Mouse (Mus musculus): Measurements from ENCODE around the gene Rarres2. TPM values are rescaled to one million over a fixed set of nuclear protein-coding genes. Genes with fewer than 3 reads are reported as not detected.

Gene Rarres2
- polyA plus RNA-seq, 1 experiment from 2014 or later: 2.5 TPM

DNA sequence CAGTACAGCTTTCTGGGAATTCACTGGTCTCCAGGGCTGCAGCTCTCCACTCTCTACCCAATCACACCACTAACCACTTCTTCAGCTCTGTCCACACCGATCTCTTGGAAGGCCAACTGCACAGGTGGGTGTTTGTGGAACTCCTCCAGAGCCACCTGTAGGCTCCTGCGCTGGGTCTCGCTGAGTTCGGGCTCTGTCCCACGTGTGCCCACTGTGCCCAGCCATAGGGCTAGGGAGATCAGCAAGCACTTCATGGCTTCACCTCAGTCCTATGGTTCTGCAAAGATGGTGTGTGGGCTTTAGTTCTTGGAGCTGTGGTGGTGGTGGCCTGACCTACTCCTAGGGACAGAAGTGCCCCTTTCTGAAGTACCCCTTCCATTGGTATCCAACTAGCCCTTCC lies 575 bp downstream of the Rarres2 start:
- ATAC-seq (ENCODE audit: low FRiP score): no peak

DNA sequence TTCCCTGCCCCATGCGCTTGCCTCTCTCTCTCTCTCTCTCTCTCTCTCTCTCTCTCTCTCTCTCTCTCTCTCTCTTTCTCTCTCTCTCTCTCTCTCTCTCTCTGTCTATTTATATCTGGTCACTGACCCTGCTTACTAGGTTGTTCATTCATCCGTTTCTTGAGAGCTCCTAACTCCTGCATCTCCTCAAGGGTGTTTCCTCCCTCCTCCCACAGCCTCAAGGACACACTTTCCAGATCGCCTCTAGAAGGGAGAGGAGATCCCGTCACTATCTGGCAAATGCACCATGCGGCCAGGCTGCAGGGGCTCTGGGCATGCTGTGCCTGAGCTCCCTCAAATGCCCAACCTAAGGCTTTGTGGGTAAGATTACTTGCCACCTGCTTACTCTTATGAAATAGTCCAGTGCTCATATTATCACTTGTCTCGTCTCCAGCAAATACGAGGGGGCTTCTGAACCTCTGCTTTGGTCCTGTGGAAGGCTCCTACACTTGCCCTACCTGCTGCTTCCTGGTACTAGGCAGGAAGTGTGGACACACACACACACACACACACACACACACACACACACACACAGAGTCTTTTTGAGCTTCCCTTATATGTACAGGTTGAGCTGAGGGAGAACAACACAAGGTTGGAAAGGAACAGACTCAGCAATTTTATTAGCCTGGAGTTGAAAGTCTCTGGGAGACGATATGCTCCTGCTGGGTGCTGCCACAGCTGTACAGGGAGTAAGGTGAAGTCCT lies 3.4 kb downstream of the Rarres2 start:
- Histone ChIP-seq H3K4me2 (replicated peaks; ENCODE audit: low read depth, low read length) (no peak overlapping the region), H3K4me1 (replicated peaks; ENCODE audit: control insufficient read depth, insufficient read depth, low read length) (no peaks in the 10 kb centered on the region), H3K36me3 (ENCODE audit: control insufficient read depth, insufficient read depth, low read length) (no peaks in the 10 kb centered on the region), H3K9me3 (ENCODE audit: control insufficient read depth, low read length) (no peaks in the 10 kb centered on the region), H3K27ac (ENCODE audit: low read depth, low read length) (no peak overlapping the region), H3K9ac (ENCODE audit: low read depth, low read length) (no peak overlapping the region), H3K4me3 (ENCODE audit: low read depth, low read length) (no peak overlapping the region), H3K27me3 (ENCODE audit: control insufficient read depth, insufficient read depth, low read length) (no peaks in the 10 kb centered on the region)
- DNase-seq (ENCODE audit: low spot score) (no peak), ATAC-seq (ENCODE audit: low FRiP score) (no peak)
- 87% methylated on average over 8 of the region's 8 CpGs for WGBS

More for the DNA sequence above, 575 bp downstream of the Rarres2 start:
- Histone ChIP-seq H3K4me1 (replicated peaks; ENCODE audit: control insufficient read depth, insufficient read depth, low read length) (no peaks in the 10 kb centered on the region), H3K4me2 (replicated peaks; ENCODE audit: low read depth, low read length) (no peak overlapping the region), H3K36me3 (ENCODE audit: control insufficient read depth, insufficient read depth, low read length) (no peaks in the 10 kb centered on the region), H3K9ac (ENCODE audit: low read depth, low read length) (no peak overlapping the region), H3K27ac (ENCODE audit: low read depth, low read length) (no peak overlapping the region), H3K27me3 (ENCODE audit: control insufficient read depth, insufficient read depth, low read length) (no peaks in the 10 kb centered on the region), H3K9me3 (ENCODE audit: control insufficient read depth, low read length) (no peaks in the 10 kb centered on the region), H3K4me3 (ENCODE audit: low read depth, low read length) (no peak overlapping the region)
- WGBS: 96% methylated on average over 5 of the region's 5 CpGs
- DNase-seq (ENCODE audit: low spot score): no peak

DNA sequence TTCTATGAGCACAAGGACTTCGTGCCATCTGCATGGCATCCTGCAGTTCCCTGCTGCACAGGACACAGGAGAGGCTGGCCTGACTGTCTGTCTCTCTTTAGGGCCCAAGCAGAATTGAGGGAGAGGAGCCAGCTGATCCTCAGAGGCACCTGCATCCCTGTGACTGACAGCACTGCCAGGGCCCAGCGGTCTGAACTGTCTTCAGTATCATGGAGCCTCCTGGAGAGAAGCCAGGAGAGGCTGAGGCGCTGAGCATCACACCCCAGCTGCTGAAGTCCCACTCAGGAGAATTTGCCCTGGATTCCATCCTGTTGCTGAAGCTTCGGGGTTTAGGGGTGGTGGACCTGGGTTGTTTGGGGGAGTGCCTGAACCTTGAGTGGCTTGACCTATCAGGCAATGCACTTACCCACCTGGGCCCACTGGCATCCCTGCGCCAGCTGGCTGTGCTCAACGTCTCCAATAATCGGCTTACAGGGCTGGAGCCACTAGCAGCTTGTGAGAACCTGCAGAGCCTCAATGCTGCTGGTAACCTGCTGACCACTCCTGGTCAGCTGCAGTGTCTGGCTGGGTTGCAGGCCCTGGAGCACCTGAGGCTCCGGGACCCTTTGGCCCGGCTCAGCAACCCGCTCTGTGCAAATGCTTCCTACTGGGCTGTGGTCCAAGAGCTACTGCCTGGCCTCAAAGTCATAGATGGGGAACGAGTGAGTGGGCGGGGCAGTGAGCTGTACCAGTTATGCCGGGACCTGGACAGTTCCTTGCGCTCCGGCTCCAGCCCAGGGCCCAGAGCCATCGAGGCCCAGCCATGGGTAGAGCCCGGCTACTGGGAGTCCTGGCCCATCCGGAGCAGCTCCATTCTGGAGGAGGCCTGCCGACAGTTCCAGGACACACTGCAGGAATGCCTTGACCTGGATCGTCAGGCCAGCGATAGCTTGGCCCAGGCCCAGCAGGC lies 4.3 kb downstream of the Rarres2 start:
- Histone ChIP-seq H3K4me1 (replicated peaks; ENCODE audit: control insufficient read depth, insufficient read depth, low read length) (no peaks in the 10 kb centered on the region), H3K27me3 (ENCODE audit: control insufficient read depth, insufficient read depth, low read length) (no peaks in the 10 kb centered on the region), H3K9me3 (ENCODE audit: control insufficient read depth, low read length) (no peaks in the 10 kb centered on the region), H3K9ac (ENCODE audit: low read depth, low read length) (no peak overlapping the region), H3K4me3 (ENCODE audit: low read depth, low read length) (no peak overlapping the region), H3K36me3 (ENCODE audit: control insufficient read depth, insufficient read depth, low read length) (no peaks in the 10 kb centered on the region), H3K4me2 (replicated peaks; ENCODE audit: low read depth, low read length) (no peak overlapping the region), H3K27ac (ENCODE audit: low read depth, low read length) (no peak overlapping the region)
- ATAC-seq (ENCODE audit: low FRiP score): no peak
- no peak for DNase-seq (ENCODE audit: low spot score)
- 90% methylated on average over 21 of the region's 21 CpGs for WGBS

DNA sequence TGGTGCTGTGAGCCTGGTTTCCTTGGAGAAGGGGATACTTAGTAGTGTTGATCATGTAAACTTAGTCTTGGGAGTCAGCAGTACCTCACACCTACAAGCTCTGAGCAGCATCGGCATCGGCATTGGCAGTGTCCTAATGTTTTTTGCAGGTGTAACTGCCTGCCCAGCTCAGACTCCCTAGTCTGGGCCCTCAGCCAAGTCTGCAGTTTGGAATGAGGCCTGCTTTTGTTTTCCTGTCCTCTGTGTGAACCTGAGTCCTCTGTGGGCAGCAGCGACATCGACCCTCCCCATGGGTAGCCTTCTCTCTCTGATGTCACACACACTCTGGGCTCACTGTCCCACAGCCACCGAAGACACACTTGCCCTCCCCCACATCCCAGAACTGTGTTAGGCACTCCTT lies 6.3 kb downstream of the Rarres2 start:
- no peak for DNase-seq (ENCODE audit: low spot score)
- H3K9me3 ChIP-seq (ENCODE audit: control insufficient read depth, low read length): no peaks in the 10 kb centered on the region
- no peak overlapping the region for H3K9ac ChIP-seq (ENCODE audit: low read depth, low read length)
- no peak overlapping the region for H3K4me2 ChIP-seq (replicated peaks; ENCODE audit: low read depth, low read length)
- H3K27ac ChIP-seq (ENCODE audit: low read depth, low read length): no peak overlapping the region
- no peaks in the 10 kb centered on the region for H3K36me3 ChIP-seq (ENCODE audit: control insufficient read depth, insufficient read depth, low read length)
- no peak for ATAC-seq (ENCODE audit: low FRiP score)
- H3K27me3 ChIP-seq (ENCODE audit: control insufficient read depth, insufficient read depth, low read length): no peaks in the 10 kb centered on the region
- no peak overlapping the region for H3K4me3 ChIP-seq (ENCODE audit: low read depth, low read length)
- WGBS: 82% methylated on average over 5 of the region's 5 CpGs
- no peaks in the 10 kb centered on the region for H3K4me1 ChIP-seq (replicated peaks; ENCODE audit: control insufficient read depth, insufficient read depth, low read length)

DNA sequence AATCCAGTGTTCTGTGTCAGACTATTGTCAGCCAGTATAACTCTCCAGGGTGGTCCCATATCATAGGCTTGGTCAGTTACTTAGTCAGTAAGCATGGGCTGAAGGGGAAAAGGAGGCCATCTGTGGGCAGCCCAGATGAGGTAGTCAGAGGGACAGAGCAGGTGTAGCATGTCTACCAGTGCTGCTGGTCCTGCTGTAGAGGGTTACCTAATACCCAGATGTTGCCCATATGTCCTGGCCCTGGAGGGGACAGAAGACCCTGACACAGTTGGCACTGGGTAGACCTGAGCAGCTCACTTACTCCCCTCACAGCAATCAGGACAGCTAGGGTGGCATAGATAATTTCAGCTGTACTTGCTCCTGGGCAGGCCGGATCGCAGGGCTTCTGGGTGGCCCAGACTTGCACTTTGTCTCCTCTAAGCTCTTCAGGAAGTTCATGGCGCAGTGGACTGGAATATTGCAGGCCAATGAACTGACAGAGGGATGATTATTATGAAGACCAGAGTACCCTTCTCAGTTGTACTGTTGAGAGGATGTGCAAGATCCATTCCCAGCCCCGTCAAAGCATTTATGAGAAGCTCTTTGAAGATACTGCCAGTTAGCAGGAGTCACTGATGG lies 6.8 kb downstream of the Rarres2 start:
- H3K4me1 ChIP-seq (replicated peaks; ENCODE audit: control insufficient read depth, insufficient read depth, low read length): no peaks in the 10 kb centered on the region
- no peak for ATAC-seq (ENCODE audit: low FRiP score)
- WGBS: 89% methylated on average over 4 of the region's 4 CpGs

GRCm38 (mm10) chr6:48555956-48556355 lies 16.6 kb downstream of the Rarres2 start:
- Histone ChIP-seq H3K27ac (ENCODE audit: low read depth, low read length) (no peak overlapping the region), H3K9ac (ENCODE audit: low read depth, low read length) (no peak overlapping the region)
- ATAC-seq (ENCODE audit: low FRiP score): no peak

More for the DNA sequence above, 6.8 kb downstream of the Rarres2 start:
- Histone ChIP-seq H3K27ac (ENCODE audit: low read depth, low read length) (no peak overlapping the region), H3K9me3 (ENCODE audit: control insufficient read depth, low read length) (no peaks in the 10 kb centered on the region), H3K9ac (ENCODE audit: low read depth, low read length) (no peak overlapping the region), H3K4me2 (replicated peaks; ENCODE audit: low read depth, low read length) (no peak overlapping the region), H3K27me3 (ENCODE audit: control insufficient read depth, insufficient read depth, low read length) (no peaks in the 10 kb centered on the region), H3K36me3 (ENCODE audit: control insufficient read depth, insufficient read depth, low read length) (no peaks in the 10 kb centered on the region), H3K4me3 (ENCODE audit: low read depth, low read length) (no peak overlapping the region)
- no peak for DNase-seq (ENCODE audit: low spot score)

GRCm38 (mm10) chr6:48555104-48555890 lies 17.3 kb downstream of the Rarres2 start:
- H3K9ac ChIP-seq (ENCODE audit: low read depth, low read length): peak overlapping the region; percentile 85
- H3K4me3 ChIP-seq (ENCODE audit: low read depth, low read length): peak overlapping the region; percentile 55
- peaks cover 2% of the 10 kb centered on the region; the same call in 1 of the 2 replicates for H3K36me3 ChIP-seq (ENCODE audit: control insufficient read depth, insufficient read depth, low read length)
- no peaks in the 10 kb centered on the region for H3K9me3 ChIP-seq (ENCODE audit: control insufficient read depth, low read length)
- no peaks in the 10 kb centered on the region for H3K27me3 ChIP-seq (ENCODE audit: control insufficient read depth, insufficient read depth, low read length)
- peak overlapping the region; percentile 75 for H3K4me2 ChIP-seq (replicated peaks; ENCODE audit: low read depth, low read length)
- peaks cover 3% of the 10 kb centered on the region; the same call in 1 of the 2 replicates for H3K4me1 ChIP-seq (replicated peaks; ENCODE audit: control insufficient read depth, insufficient read depth, low read length)
- peak; percentile 86 for ATAC-seq (ENCODE audit: low FRiP score)
- H3K27ac ChIP-seq (ENCODE audit: low read depth, low read length): peak overlapping the region; percentile 95
- WGBS: 36% methylated on average over 13 of the region's 14 CpGs
- peak; percentile 78 for DNase-seq (ENCODE audit: low spot score)

More at GRCm38 (mm10) chr6:48555956-48556355, 16.6 kb downstream of the Rarres2 start:
- H3K36me3 ChIP-seq (ENCODE audit: control insufficient read depth, insufficient read depth, low read length): peaks cover 2% of the 10 kb centered on the region; the same call in 1 of the 2 replicates
- no peaks in the 10 kb centered on the region for H3K27me3 ChIP-seq (ENCODE audit: control insufficient read depth, insufficient read depth, low read length)
- 89% methylated on average over 3 of the region's 3 CpGs for WGBS
- no peak overlapping the region for H3K4me2 ChIP-seq (replicated peaks; ENCODE audit: low read depth, low read length)
- no peak overlapping the region for H3K4me3 ChIP-seq (ENCODE audit: low read depth, low read length)
- no peak for DNase-seq (ENCODE audit: low spot score)
- peaks cover 3% of the 10 kb centered on the region; the same call in 1 of the 2 replicates for H3K4me1 ChIP-seq (replicated peaks; ENCODE audit: control insufficient read depth, insufficient read depth, low read length)
- no peaks in the 10 kb centered on the region for H3K9me3 ChIP-seq (ENCODE audit: control insufficient read depth, low read length)
